Mouse (Mus musculus) 3134 (cell line): ENCODE results near the gene Mipep.

Experiments
- DNase-seq: peaks from one replicate; pipeline ENCODE4 v3.0.0-alpha.2; 2011; ENCODE audit warnings: low spot score; ENCODE audit not compliant: insufficient read length; ENCODE audit errors: extremely low read depth

Mipep gene

DNA sequence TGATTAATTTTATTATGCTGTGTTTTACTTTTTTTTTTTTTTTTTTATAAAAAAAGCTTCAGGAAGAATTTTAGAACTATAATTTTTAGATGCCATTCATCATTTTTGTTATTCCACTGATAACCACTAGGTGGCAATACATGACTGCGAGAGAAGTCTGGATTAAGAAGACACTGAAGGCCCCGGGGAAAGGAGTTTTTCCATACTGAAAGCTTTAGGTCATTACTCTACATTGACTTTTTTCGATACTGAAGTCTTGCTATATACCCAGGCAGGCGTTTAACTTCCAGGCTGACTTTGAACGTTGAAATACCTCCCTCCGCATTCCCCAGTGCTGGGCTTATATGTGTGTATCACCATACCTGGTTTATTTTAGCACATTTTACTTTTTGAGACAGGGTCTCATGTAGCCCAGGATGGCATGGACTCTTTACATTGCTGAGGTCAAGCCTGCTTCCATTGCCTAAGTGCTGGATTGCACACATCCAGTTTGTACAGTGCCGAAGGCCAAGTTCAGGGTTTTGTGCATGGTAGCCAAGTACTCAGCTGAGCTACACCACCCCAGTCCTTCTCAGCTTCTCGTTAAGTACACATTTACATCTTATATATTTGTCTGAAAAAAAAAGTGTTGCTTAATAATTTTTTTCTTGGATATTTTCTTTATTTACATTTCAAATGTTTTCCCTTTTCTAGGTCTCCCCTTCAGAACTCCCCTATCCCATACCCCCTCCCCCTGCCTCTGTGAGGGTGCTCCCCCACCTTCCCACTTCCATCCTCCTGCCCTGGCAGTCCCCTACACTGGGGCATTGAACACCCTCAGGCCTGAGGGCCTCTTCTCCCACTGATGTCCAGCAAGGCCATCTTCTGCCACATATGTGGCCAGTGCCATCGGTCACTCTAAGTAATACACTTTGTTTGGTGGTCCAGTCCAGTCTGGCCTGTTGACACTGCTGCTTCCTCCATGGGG, 15.7 kb downstream of the Mipep start:
- DNase-seq = no peak

DNA sequence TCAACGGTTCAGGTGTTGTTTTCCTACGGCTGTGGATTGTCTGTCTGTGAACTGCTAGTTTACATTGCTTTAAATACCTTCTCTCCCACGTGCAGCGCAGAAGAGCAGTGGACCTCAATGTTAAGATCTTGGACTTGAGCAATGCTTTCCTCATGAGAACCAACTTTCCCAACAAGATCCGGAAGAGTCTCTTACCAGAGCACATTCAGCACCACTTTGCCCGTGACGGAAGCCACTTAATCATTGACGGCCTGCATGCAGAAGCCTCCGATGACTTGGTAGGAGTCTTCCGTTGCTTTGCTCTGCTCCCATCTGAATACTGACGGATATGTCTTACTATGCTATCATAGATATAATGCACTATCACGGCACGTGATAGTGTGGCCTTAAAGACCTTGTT, 17.7 kb downstream of the Mipep start:
- no peak for DNase-seq

DNA sequence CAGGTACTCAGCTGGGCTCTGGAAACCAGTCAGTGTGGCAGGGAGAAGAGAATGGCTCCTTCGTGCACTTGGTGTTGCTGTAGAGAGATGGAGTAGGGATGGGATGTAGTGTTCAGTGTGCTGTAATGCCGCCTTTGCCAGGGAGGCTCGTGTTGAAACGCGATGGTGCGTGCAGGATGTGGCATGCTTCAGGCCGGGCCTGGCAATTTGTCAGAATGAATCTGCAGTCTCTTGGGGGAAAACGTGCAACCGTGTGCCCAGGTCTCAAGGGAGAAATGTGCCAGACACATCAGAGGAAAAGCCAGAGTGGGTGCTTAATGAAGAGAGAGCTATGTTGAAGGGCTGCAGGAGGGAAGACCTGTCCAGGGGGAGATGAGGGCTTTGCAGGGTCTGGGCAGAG, 20.6 kb downstream of the Mipep start:
- DNase-seq = no peak

DNA sequence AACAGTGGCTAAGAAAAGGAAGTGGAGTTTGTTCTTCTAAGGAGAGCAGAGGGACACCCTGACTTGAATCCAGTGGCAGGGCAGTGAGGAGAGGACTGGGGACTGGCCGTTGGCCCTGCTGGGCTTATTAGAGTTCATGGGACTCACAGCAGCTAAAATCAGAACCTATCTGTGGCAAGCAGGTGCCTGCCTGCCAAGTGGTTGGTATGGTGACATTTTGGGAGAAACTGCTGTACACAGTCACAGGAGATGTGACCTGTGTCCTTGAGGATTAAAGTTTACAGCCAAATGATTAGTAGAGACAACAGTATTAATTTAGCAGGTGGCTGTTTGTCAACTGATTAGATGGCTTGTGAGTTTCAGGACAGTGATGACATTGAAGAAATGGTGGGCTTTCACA, 21.5 kb downstream of the Mipep start:
- no peak for DNase-seq

DNA sequence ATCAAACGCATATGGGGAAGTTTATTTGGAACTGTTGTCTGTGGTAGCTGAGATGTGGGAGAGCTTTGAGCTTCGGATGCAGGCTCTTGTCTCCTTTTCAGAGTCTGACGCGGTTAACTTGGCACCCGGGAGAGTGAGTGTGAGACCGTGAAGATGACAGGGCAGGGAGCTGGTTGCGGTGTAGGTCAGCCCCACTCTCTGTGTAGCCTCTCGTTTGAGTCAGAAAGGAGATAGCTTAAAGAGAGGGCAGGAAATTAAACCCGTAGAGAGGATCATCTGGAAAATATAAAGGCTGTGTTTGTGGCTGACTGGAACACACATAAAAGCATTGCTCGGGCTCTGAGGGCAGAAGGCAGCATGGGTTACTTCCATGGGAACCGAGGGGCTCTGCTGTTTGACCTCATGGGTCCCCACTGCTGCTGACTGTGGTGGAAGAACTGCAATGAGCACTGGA, 22.5 kb downstream of the Mipep start:
- DNase-seq = no peak

DNA sequence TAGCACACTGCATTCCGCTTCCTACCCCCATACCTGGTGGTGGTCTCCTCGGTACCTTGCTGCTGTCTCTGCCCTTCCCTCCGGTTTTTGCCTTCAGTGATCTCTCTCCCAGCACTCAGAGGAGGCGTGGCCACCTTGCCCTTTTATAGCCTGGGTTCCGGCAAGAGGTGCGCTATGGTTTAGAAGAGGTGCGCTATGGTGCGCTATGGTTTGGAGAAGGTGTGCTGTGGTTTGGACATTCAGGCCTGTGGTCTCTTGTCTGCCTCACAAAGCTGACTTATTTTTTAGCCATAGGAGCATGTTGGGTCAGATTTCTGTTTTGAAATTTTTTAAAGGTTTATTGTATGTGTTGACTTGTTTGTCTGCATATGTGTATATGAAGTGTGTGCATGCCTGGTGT, 25.5 kb downstream of the Mipep start:
- DNase-seq = no peak

DNA sequence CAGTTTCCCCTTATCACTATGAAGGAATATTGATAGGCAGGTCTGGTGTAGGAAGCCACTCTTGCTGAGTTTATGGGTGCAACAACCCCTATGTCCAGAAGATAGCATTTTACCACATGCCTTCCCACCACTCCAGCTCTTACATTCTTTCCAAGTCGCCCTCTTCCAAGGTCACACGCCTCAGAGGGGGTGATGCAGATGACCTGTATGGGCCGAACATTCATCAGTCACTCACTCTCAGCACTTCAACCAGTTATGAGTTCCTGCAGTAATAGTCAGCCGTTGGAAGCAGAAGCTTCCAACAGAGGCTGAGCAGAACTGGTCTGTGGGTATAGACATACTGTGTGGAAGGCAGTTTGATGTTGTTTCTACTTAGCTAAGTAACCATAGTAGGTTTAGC, 27.2 kb downstream of the Mipep start:
- DNase-seq = no peak

DNA sequence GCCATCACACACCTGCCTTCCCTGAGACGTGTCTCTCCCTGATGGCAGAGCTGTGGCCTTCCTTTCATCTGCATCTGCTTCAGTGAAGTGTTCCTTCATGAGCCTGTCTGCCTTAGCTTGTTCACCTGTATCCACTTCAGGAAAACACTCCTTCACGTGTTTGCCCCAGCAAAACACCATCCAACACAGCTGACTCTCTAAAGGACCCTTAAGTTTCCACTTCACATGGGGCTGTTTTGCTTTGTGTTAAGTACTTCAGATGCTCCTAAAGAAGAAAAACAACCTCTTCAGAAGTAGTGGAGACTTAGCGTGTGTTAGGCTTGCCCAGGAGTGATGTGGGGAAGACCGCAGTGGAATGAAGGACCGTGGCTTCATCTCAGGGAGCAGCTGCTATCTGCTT, 30.7 kb downstream of the Mipep start:
- DNase-seq = no peak

DNA sequence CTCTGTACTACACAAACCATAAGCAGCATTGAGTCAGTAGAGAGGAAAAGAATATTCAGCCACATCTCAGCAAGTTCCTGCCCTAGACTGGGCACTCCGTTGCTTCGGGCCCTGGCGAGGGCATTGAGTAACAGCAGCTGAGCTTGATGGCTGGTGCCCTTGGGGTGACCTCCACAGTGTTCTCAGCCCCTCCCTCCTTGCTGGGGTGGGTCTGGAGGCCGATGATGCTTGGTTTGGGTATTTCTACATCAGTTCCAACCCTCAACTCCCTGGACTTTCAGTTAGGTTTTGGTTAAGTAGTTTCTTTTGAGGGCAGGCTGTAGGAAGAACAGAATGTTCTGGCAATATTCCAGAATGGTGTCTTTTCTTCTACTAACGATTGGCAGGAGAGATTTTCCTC, 33.7 kb downstream of the Mipep start:
- DNase-seq = no peak

DNA sequence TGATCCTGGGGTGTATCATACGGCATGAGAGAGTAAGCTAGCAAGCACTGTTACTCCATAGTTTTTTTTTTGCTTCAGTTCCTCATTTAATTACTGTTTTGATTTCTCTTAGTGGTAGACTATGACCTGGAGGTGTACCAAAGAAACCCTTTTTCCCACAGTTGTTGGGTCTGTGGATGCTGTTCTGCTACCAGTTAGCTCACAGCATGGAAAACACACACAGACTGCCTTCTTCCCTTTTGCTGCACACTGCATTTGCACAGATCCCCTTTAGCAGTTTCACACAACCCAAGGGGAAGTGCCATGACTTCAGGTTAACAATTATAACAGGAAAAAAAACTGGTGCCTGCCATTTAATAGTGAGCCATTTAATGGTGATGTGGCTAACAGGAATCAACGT, 45.7 kb downstream of the Mipep start:
- DNase-seq = no peak

DNA sequence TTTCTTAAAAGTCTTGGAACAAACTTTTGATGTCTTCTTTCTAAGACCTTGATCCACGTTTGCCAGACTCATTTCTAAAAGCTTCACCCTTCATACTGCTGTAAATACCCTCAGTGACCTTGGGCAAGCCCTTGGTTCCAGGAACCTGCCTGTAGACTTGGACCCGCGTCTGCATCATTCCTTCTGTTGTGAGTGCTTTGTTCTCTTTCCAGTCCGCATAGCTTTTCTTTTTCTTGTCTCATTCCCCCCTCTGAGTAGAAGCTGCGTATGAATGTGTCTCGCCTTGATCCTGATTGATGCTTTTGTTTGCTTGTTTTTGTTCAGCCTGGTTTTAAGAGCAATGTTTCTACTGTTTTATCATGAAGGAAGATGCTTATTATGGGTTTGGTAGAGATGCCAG, 52.3 kb downstream of the Mipep start:
- DNase-seq = no peak

DNA sequence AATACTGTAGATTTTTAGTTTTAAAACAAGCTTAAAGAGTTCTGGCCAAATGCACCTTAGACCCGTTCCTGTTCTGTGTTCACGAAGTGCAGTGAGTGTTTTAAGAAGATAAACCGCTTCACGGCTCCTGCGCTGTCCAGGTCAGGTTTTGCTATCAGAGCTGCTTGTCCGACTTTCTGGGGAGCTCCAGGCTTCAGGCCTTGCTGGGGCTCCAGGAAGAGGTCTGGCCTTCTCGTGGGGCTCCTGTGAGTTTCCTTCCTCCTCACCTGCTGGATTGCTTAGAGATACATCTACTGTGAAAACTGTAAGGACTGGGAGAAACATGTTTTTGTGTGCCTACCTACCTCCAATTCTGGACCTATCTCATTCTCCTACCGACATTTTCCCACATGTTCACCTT, 55.3 kb downstream of the Mipep start:
- DNase-seq = no peak

DNA sequence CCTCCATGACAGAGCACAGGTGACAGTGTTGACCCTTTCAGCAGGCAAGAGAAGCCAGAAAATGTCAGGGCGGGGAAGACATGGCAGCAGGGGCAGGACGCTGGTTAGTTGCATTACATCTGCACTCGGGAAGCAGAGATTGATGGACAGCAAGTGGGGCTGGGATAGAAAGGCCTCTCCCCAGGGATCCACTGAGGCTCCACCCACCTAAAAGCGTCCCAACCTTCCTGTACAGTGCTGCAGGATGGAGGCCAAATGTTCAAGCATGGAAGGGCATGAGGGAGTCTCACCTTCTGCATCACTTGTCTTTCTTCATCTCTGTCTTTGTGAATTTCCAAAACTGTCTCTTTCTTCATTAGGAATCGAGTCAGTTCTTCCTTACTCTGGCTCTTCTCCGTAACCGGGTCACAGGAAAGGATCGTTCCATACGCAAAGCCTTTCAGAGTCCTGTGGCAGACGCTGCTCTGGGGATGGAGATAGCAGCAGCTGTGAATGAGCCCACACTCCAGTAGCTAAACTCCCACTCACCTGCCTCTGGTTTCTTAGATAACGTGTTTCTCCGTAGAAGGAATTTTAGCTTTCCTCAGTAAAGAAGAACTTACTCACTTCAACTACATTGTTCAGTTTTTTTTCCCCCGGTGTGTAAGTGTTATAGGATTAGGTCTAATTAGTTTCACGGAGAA, 57.7 kb downstream of the Mipep start:
- no peak for DNase-seq

DNA sequence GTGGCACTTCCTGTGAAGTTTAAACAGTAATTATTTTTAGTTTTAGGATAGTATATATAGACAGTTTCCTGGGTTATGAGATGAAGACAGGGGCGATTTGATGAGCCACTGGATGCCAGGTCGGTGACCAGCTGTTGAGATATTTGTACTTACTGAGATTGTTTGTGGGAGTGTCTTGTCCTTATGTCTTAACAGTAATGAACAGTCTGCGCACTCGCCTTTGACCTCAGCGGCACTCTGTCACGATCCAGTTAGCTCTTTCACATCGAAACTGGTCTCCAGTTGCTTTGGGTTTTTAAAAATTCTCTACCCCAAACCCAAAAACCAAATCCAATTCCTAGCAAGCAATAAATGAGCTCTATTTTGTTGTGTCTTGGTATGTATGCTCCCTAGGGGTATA, 59.2 kb downstream of the Mipep start:
- DNase-seq = no peak

DNA sequence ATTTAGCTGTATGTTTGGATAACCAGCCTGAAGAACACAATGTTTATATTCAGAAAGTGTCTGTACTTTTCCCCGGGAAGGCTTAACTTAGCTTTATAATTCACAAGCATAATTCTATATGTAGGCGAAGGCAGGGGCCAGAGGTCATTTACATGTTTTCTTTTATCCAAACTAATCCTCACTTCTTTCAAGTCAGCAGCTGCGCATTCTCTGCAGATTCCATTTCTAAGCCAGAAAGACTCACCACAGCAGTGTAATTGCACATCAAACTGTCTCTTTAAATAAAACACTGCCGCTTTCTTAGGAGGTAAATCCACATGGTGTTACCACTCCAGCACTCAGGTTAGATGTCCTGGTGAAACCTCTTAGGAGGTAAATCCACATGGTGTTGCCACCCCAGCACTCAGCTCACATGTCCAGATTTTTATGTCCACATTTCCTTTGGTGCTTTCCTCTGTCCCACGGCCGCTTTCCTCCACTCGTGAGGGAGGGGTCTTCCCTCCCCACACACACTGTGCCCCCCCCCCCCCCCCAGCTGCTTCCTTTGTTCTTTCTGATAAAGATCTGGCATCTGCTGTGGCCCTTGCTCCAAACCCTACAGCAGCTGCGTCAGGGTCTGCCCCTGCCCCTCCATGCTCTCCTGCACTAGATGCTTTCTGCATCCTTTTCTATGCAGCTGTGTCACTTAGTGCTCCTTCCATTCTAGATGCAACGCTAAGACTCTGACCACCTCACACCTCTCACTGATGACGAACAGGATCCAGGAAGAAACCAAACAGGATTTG, 61.1 kb downstream of the Mipep start:
- no peak for DNase-seq

DNA sequence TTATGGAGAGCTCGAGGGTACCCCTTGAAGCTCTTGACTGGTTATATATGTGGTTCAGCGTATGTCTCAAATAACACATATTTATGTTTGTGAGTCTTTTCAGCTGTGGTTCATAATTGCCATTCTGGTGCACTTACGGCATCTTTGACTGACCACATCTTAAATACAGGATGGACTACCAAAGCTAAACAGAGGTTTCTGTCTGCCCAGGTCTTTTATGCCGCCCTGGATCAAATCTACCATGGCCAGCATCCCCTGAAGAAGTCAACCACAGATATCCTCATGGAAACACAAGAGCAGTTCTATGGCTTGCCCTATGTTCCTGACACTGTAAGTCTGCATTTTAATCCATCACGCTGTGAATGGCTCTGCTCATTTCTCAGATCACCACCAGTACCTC, 61.8 kb downstream of the Mipep start:
- no peak for DNase-seq

DNA sequence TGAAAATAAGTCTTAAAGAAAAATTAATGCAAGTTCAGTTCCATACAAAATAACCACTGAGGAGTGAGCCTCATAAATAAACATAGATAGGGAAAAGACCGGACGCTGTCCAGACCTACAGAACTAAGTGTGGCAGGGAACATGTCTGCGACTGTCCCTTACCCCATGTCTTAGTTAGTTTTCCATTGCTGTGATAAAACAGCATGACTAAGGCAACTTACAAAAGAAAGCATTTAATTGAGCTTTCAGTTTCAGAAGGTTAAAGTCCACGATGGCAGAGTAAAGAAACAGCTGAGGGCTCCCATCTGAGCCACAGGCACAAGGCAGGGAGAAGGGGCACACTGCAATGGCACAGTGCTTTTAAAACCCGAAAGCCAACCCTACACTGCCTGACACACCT, 63.8 kb downstream of the Mipep start:
- no peak for DNase-seq

DNA sequence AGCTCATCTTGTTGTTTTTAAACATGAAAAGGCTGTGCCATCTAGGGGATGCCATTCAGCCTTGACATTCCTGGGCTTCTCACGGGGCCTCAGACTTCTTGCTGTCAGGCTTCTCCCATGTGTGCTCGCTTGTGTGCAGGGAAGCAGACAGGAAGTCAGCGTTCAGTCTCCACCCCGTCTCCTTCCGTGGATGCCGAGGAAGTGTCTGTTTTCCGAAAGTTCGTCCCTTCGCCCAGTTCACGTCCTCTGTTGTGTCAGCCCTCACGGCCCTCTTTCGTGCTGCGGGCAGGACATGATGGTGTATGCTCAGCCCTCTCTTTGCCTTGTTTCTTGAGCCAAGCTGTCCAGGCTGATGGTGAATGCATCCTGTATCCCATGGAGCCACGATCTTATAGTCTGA, 65.7 kb downstream of the Mipep start:
- no peak for DNase-seq

DNA sequence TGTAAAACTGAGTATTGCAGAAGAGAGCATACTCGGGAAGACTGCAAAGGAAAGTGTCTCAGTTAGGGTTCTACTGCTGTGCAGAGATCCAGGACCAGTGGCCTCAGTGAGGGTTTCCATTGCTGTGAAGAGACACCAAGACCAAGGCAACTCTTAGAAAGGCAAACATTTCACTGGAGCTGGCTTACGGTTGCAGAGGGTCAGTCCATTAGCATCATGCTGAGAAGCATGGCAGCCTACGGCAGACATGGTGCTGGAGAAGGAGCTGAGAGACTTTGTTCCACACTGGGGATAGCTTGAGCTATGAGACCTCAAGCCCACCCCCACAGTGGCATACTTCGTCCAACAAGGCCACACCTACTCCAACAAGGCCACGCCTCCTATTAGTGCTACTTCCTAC, 67.3 kb downstream of the Mipep start:
- DNase-seq = no peak

DNA sequence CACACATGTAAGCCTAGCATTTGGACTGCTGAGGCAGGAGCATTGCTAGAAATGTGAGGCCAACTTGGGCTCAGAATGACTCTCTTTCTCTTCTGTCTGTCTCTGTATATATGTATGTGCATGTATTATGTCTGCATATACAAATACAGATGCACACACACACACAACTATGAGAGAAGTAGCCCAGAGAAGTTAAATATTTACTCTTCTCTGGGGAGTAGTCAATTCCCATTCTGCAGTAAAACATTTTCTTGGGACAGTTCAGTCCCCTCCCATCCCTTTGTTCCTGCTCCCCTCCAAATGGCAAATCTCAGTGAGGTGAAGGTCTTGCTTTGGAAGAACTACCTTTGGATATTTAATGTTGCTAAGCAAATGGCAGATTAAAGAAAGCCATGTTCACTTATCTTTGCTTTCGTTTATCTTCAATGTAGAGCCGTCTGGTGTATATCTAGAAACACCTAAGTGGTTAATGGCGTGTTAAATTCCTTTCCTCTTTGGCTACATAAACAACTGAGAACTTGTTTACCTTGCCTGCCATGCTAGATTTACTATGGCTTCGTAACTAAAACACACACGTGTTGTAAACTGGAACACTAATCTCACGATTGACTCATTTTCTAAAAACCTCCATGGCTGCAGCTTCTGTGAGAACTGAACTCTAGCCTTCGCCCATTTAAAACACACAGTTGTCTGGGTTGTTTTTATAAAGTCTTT, 72.0 kb downstream of the Mipep start:
- no peak for DNase-seq

DNA sequence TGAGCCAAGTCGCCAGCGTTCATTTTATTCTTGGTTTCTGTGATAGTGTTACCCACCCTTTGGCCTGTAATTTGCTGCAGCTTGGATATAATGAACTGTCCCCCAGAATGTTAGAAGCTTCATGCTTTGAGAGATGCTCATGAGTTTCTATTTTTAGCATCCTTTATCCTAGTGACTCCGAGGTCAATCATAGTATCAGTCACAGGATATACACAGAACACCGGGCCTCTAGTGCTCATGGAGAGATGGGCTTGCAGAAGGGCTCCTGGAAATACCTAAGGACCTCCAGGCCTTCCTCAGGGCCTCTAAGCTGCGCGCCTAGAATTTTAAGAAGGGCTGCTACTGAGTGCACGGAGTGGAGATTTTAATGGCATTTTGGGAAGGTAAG, 72.5 kb downstream of the Mipep start:
- no peak for DNase-seq
